Mouse (Mus musculus): ENCODE measurements around the gene Gprc5d.
A peak's percentile ranks its signal among the peaks of the same experiment; 100 is the strongest.

Gprc5d gene

DNA sequence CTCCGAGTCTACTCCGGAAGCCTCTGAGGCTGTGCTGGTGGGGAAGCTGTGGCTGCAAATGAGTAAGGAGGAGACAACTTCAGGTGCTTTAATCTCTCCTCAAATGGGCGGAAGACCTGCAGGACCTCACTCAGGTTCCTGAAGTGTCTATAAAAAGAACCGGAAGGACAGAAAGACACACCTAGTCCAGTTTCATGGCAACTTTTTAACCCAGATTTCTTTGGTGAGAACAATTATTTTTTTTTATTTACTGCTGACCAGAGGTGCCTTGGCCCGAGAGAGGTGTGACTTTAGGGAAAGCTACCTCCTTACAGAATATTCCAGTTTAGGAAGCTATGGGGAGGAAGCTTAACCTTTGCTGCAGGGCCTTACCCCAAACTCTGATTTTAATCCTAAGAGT, at the start of gene Gprc5d:
Gprc5d (minus strand) TSS at position 101 of the 400 bp plus-strand sequence.
- DNase-seq (ENCODE audit: low spot score) = no peak

DNA sequence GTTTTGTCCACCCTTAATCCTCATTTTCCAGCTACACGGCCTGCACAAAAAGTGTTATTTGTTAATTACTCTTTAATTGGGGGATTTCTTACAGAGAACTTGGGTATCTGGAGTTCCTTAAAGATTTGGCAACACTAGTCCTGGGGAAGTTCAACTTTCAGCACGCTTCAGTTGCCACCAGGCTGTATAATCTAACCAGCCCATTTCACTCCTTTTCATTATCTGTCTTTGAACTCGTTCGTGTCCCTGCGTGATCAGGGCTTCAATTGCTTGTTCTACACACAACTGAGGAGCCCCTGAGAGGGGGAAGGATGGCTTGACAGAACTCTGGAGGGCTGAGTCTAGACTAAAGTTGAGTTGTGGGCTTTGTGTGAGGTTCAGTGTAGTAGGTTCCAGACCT, 48.6 kb upstream of the Gprc5d start:
- DNase-seq (ENCODE audit: low spot score) = no peak

DNA sequence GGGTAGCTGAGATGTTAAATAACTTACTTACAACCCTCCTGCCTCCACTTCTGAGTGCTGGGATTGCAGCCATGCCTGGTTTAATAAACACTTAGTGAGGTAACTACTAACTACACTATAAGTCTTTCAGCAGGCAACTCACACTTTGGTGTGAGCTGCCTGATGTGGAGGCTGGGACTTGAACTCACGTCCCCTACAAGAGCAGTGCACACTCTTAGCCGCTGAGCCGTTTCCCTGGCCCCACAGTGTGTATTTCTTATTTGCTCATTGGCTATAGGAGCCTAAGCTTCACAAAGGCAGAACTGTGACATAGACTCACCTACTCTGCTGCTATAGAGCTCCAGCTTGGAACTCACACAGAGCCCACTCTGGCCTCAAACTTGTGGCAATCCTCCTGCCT, 48.2 kb upstream of the Gprc5d start:
- no peak for DNase-seq (ENCODE audit: low spot score)

DNA sequence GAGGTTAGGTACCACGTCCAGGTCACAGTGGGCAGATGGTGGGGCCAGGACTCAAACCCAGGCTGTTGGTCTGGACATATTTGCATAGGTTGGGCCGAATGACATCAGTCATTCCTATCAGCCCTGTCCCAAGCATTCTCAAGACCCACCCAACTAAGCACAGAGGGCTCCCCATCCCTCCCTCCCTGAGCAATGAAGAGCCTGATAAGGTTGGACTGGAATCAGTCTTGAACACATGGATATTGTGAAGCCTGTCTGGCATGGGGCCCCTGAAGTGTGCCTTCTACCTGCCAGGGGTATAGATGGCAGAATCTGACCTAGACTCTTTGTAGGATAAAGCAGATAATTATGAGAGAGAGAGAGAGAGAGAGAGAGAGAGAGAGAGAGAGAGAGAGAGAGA, 47.6 kb upstream of the Gprc5d start:
- no peak for DNase-seq (ENCODE audit: low spot score)

DNA sequence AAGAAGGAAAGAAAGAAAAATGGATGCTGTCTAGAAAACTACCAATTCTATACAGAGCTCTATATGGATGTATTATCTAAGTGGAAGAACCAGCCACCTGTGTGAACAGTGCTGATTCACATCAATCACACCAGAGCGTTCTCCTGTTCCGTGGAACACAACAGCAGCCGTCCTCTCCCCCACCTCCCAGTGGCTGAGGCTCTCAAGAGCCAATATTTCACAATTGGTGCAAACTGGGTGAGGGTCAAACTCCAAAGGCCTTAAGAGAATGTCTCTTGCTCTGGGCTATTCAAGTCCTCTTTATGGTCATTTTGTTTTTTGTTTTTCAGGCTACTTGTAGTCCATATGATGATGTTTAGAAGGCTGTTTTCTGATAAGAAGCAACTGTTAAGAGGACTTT, 47.1 kb upstream of the Gprc5d start:
- no peak for DNase-seq (ENCODE audit: low spot score)

DNA sequence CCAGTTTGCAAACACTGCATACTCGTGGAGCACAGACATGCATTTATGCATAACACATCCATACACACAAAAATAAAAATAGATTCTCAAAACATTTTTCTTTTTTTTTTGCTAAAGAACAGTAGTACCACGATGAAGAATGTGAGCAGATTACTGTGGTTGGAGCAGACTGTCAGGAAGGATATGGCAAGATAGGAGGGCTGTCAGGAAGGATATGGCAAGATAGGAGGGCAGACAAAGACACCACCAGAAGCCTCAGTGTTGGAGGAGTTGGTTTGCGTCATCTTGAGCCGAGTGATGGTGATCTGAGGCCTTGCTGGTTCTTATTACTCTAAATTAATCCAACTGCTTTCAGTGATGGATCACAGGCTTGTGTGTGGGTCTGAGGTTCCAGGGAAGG, 44.8 kb upstream of the Gprc5d start:
- no peak for DNase-seq (ENCODE audit: low spot score)

DNA sequence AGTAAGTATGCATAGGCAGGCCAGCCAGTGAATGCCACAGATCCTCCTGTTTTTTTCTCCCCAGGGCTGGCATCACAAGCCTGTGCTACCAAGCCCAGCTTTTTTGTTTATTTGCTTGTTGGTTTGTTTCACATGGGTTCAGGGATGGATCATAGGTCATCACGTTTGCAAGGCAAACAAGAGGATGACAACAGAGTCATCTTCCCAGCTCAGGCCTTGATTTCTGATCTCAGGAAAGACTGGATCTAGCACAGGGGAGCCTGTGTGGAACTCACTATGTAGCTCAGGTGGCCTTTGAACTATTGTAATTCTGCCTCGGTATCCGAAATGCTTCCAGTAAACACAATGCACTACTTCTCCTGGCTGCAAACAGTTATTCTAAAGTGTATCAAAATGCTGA, 44.2 kb upstream of the Gprc5d start:
- no peak for DNase-seq (ENCODE audit: low spot score)

DNA sequence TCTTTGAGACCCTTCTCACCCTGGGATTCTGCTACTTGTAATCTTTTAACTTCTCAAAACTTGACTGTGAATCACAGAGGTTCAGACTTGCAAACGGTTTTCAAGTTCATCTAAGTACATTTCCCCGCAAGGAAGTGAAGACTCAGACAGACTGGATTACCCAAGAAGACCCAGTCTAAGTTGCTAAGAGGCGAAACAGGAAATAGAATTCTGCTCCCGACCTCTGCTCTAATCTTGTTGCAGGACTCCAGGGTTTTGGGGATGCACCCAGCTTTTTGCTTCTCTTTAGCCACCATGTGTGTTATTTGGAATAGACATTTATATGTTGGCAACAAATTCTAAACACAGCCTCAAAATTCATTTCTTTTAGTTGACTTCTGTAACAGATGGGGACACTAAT, 43.3 kb upstream of the Gprc5d start:
- no peak for DNase-seq (ENCODE audit: low spot score)

DNA sequence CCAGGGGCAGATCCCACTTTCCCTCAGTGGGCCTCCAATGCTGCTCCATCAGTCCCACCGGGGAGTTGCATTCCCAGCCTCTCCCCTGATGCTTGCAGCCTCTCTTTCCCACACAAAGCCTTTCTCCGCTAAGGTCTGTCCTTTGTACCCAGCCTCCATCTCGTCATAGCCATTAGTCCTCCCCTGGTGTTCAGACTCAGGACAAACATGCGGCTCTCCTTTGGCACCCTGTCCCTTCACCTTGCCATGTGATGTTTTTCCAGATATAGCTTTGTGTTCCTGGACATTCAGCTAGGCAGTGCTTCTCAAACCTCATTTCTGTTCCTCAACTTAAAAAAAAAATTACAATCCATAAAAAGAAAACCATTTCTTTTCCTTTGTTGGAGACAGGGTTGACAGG, 40.4 kb upstream of the Gprc5d start:
- DNase-seq (ENCODE audit: low spot score) = no peak

DNA sequence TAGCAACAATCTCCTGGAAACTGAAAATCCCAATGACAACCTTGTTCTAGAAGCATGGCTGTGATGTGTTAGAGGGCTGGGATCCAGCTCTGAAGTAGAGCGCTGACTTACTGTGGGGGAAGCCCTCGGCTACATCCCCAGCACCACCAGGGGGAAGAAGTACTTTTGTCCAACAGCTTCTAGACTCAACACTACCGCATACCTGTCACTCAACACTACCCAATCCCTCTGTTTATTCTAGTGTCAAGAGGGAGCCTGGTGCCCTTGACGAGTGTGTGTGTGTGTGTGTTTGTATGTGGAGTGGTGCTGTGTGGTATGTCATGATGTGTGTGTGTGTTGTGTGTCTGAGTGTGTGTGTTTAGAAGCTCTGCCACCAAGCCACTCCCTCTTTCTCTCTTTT, 39.4 kb upstream of the Gprc5d start:
- no peak for DNase-seq (ENCODE audit: low spot score)

DNA sequence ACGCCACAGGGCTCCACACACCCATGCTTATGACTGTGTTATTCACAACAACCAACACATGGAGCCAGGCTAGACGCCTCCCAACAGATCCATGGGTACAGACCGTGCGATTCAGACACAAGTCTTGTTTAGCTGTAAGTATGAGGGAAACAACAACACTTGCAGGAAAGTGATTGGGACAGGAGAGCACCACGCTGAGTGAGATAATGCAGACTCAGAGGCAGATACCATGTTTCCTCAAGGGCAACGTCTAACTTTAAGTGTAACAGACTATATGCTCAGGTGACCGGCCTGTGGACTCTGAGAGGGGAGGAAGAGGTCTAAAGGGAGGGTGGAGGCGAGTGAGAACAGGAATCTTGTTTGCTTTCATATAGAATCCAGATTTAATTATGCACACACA, 38.5 kb upstream of the Gprc5d start:
- DNase-seq (ENCODE audit: low spot score) = no peak

DNA sequence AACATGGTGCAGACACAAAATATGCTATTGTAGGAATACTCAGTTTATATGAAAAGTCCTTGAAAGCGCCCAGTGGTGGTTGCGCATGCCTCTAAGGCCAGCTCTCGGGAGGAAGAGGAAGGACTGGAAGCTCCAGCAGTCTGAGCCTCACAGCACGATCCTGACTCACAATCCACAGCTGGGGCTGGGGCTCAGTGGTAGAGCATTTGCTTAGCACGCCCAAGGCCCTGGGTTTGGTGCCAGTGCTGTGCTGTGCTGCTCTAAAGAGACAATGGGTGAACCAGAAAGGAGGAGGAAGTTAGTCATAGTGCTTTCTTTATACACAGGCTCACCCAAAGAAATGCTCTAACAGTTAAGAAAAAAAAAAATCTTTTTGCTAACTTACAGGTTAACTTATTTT, 35.6 kb upstream of the Gprc5d start:
- no peak for DNase-seq (ENCODE audit: low spot score)

DNA sequence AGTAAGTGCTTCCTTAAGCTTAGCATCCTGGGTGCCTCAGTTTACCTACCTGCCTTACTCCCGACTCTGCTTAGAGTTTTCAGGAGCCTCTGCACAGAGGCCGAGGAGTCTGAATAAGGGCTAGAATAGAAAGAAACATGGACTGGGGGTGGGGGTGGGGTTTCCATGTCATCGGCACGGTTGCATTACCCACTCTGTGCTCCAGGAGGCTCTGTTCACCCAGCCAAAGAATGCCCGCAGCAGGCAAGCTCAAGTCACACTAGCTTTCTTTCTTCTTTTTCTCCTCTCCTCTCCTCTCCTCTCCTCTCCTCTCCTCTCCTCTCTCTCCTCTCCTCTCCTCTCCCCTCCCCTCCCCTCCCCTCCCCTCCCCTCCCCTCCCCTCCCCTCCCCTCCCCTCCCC, 32.2 kb upstream of the Gprc5d start:
- DNase-seq (ENCODE audit: low spot score) = no peak

DNA sequence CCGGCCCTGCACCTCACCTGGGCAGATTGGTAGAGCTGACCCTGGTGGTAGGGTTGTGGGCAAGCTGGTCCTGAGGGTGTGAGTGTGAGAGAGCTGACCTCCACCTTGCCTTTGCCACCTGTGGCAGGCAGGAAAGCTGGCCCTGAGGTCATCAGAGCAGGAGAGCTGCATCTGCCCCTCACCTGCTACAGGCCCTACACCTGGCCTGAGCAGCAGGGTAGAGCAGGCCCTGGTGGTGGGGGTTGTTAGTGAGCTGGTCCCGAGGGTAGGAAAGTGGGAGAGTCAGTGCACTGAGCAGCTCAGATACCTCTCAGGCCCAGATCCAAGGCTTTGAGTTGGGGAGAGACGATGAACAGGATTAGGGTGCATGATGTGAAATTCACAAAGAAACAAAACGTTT, 31.6 kb upstream of the Gprc5d start:
- no peak for DNase-seq (ENCODE audit: low spot score)

DNA sequence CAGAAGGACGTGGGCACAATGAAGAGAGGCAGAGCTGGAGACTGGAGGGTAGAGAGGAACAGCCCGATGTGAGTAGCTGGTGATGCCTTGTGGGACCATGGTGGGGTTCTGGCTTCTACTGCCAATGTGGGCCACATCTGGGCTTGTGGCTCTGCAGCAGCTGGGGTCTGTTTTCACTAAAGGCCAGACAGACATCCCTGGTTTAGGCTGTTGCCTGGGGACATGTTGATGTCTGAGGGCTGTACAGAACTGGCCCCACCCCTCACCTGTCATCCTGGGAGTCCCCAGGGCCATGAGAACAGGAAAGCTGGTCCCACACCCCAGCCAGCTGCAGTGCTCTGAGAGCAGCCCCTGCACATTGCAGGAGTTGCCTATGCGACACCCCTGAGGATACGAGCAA, 31.1 kb upstream of the Gprc5d start:
- no peak for DNase-seq (ENCODE audit: low spot score)

DNA sequence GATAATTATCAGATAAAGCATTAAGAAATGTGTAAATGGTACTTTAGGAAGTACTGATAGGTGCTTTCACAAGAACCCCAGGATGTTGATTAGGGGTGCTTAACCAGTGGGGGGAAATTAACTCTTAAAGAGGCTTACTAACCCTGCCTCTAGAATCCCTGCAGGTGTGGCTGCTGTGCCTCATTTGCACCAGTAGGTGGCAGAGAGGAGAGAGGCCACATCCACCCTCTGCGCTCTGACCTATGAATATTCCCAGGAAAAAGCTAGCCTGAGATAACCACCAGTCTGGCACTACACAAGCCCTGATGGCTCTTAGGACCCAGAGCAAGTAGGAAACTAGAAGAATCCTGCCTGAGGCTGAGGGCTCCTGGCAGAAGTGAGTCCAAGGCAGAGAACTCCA, 30.4 kb upstream of the Gprc5d start:
- DNase-seq (ENCODE audit: low spot score) = peak; percentile 68

DNA sequence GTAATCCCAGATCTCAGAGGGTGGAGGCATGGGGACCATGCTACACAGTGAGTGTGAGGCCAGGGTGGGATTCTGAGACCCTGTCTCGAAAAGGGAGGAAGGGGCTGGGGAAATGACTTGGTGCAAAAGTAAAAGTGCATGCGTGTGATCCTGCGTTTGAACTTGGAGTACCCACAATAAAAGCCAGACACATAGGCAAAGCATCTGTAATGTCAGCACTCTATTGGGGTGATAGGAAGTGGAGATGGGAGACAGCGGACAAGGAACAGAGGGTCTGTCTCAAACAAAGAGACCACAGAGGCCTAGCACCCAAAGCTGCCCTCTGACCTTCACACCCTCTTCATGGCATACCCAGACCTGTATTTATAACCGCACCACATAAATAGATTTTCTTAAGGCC, 27.9 kb upstream of the Gprc5d start:
- DNase-seq (ENCODE audit: low spot score) = no peak

DNA sequence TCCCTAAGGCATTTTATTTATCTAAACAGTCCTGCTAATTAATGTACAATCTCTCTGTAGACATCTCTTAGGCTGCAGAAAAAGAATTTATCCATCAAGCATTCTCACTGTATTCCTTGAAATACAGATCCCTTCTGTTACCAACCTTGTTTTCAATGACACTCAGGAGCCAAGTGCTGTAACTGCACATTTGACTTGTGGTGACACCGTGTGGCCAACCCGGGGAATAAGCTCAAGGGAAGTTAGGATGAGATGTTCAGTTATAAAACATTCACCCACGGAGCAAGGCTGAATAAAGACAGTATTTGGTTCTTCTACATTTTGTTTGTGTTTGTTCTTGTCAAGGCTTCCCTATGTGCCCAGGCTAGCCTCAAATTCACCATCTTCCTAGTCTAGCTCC, 26.4 kb upstream of the Gprc5d start:
- DNase-seq (ENCODE audit: low spot score) = peak; percentile 72

DNA sequence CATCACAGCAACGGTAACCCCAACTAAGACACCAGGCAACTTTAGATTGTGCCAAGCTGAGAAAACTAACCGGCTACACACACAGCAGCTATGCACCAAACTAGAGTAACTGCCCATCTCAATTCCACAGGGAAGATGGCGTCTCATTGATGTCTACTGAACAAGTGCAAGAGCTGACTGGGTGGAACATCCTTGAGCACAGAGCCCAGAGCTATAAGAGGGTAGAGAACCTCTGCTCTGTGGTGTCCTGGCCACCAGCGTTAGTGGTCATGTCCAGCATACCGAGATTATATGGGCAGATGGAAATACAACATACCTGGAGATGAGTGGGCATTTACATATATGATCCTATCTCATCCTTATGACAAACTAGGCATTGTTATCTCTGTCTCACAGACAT, 25.1 kb upstream of the Gprc5d start:
- no peak for DNase-seq (ENCODE audit: low spot score)

DNA sequence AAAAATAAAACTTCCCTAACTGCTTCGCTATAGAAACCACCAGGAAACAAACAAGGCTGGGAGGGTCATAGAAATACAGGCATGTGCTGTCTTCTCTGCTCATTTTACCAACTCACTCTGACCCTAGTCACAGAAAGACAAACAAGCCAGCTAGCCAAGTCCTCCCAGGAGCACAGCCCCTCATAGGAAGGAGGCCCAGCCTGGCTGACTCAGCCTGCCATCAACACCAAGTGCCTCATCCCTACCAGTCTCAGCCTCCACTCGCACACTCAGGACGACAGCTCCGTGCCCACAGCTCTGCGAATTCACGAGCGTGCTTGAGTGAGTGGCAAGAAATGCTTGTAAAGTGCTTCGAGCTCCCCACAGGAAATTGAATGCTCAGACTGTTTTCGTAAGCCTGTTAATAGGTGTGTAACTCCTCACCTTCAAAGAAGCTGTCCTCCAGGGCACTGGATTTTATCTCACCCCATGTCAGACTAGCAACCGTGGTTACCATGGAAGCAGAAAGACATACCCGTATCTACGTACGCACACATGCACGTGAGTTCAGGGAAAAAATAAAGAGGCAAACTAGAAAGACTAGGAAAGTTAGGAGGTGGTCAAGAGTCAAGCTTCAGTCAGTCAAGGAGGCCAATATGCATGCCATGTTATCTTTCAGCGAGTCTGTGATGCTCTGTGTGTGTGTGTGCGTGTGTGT, 23.5 kb upstream of the Gprc5d start:
- DNase-seq (ENCODE audit: low spot score) = no peak

DNA sequence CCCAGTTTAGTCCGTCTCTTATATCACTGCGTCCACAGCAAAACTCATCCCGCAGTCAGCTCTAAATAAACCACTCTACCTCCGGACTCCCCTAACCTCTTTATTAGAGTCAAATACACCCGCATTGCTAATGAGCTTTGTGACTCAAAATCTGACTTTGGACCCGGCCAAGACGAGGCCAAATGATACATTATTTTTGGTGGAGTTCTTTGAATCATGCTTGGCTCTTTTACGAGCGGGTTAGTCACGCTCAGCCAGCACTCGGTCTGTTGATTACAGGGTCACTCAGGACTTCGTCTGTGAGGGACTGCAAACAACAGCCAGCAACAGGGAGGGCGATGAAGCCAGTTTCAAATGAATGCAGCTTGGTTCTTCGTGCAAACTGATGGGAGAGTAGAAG, 20.7 kb upstream of the Gprc5d start:
- no peak for DNase-seq (ENCODE audit: low spot score)

DNA sequence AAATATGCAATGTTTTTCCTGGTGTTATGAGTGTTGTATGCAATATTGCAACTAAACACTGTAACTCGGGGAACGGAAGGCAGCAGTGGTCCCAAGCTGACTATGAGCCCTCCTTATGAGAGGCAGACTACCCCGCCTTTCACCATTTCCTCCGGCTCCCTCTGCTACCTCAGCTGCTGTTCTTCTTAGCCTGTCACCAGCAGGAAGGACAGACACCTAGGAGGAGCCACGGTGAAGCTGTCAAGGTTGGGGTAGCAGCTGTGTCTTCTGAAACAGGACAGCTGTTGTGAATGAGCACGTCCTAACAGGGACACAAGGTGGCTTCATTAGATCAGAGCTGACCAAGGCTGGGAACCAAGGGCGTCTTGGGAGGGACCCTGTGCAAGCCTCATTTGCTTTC, 20.1 kb upstream of the Gprc5d start:
- no peak for DNase-seq (ENCODE audit: low spot score)

DNA sequence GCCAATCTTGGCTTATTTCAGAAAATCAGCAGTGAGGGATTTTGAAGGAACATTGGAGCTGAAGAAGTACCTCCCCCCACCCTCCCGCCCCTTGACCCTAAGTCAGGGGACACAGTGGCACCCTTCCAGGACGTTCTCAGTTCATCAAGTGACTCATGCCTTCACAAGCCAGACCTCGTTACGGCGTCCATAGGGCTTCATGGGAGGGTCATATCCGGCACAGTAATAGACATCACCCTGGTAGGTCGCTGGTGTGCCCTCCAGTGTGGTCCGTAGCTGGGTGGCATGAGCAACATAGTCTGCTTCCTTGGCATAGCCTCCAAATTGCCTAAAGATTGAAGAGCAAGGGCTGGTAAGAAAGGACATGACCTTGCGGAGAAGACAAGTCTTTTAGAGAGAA, 19.7 kb upstream of the Gprc5d start:
- DNase-seq (ENCODE audit: low spot score) = no peak

DNA sequence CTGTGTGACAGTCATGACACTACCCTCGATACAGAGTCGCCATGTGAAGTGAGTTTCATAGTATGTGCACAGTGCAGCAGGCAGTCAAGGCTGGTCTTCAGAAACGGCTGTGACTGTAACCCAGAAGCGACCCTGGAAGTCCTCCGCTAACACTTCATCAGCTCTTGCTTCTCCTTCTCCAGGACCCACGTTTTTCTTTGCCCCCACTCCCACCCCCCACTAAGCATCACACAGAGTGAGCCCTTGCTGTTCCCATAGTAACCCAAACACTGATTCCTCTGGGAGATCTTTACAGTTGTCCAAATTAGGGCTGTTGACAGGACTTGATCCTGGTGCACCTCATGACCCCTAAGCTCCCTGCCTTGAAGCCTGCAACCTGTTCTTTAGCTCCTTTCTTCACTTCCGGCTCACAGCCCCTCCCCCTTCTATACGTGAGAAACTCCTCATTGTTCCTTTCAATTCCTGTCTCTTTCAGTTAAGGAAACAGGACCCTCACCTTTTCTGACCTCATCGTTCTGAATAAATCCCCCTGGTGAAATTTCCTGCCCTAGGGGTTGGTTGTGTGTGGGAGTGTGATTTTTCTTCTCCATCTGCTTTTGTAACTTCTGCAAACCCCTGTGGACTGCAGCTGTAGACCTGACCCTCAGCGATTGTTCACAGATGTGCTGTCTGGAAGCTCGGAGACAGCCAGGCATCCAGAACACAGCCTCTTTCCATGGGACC, 18.5 kb upstream of the Gprc5d start:
- peak; percentile 39 for DNase-seq (ENCODE audit: low spot score)
